Mouse (Mus musculus) embryonic facial prominence, embryonic 10.5 days (tissue): ENCODE data around the gene Tuba3a. TPM values are rescaled to one million over a fixed set of nuclear protein-coding genes. Genes with fewer than 3 reads are reported as not detected.
A peak's percentile ranks its signal among the peaks of the same experiment; 100 is the strongest.
"Not testable (repeated sequence)": the region's sequence is repeated elsewhere in the genome, so short reads cannot be mapped to it uniquely, and the experiment has no call there.

Source experiments
- DNase-seq: peaks from one replicate; pipeline ENCODE4 v3.0.0-alpha.2; 2017; ENCODE audit warnings: low spot score
- H3K27ac ChIP-seq: fragments of 300-500 bp; sonication (generic); replicated peaks from 2 replicates; pipeline ENCODE4 v1.5.1; 2016; ENCODE audit warnings: mild to moderate bottlenecking
- H3K27me3 ChIP-seq: fragments of 300-500 bp; sonication (generic); replicated peaks from 2 replicates; pipeline ENCODE4 v1.6.1; 2016; ENCODE audit warnings: low read depth, mild to moderate bottlenecking; ENCODE audit not compliant: poor library complexity, severe bottlenecking
- H3K36me3 ChIP-seq: fragments of 300-500 bp; sonication (generic); replicated peaks from 2 replicates; pipeline ENCODE4 v1.6.1; 2016; ENCODE audit warnings: mild to moderate bottlenecking, moderate library complexity
- H3K4me1 ChIP-seq: fragments of 300-500 bp; sonication (generic); 2 replicates; pipeline ENCODE4 v1.6.1; 2016
- H3K4me3 ChIP-seq: fragments of 300-500 bp; sonication (generic); 2 replicates; pipeline ENCODE4 v1.5.1; 2016; ENCODE audit warnings: mild to moderate bottlenecking, moderate library complexity
- H3K9me3 ChIP-seq: fragments of 300-500 bp; sonication (generic); 2 replicates; pipeline ENCODE4 v1.6.1; 2016; ENCODE audit warnings: mild to moderate bottlenecking
- WGBS: fragments of 180-500 bp; shearing (Covaris S2); methylation state at CpG from one replicate; pipeline ENCODE4 v1.1.7; 2016; 5-methylcytosine and 5-hydroxymethylcytosine counted together
- polyA plus RNA-seq: library from polyadenylated mRNA; unstranded; fragments of >200 nt; fragmentation: Nextera tagmentation; extraction: Ambion mirVana; gene quantifications from 2 replicates; pipeline ENCODE4 v1.2.1, GENCODE M21; 2016

Tuba3a gene
- polyA plus RNA-seq, 1 experiment from 2014 or later, result 0.16 TPM

DNA sequence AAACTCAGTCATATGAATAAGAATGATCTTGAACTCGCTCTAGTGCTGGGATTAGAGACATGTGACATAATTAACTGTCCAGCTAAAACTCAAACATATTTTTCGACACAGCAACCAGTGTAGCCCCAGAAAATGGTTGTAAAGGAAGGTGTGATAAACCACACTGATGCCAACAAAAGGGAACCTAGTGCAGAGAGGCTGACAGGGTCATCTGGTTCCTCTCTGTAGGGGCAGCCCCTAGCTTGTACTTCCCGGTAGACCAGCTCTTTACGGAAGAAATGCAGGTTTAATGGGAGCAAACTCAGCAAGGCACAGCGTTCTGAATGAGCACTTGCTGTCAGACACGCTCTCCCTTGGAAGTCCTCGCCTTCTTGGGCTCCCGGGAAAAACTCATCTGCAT, 6.1 kb downstream of the Tuba3a start:
- Histone ChIP-seq H3K9me3 (no peaks in the 10 kb centered on the region), H3K27me3 (no peaks in the 10 kb centered on the region), H3K4me3 (no peak overlapping the region), H3K27ac (no peak overlapping the region), H3K4me1 (no peaks in the 10 kb centered on the region), H3K36me3 (no peaks in the 10 kb centered on the region)
- no peak for DNase-seq
- WGBS, result 68% methylated on average over 8 of the region's 8 CpGs

DNA sequence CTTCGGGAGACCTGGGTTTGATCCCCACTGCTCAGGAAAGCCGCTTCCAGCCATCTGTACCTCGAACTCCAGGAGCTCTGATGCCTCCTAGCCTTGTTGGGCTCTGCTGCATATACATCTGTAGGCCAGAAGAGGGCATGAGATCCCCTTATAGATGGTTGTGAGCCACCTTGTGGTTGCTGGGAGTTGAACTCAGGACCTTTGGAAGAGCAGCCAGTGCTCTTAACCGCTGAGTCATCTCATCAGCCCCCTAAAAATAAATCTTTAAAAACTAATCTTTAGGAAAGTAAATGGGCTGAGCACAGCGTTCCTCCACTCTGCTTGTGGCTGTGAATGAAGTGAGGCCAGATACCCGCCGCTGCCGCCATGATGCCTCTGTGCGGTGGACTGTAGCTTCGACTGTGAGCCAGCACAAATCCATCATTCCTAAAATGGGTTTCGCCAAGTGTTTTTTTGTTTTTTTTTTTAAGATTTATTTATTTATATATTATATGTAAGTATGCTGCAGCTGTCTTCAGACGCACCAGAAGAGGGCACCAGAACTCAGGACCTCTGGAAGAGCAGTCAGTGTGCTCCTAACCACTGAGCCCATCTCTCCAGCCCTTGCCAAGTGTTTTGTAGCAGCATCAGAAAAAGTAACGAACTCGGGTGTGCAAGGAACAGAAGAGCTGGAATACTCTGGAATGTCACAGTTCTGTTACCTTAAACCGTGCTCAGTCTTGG, 10.8 kb downstream of the Tuba3a start:
- Histone ChIP-seq H3K36me3 (no peaks in the 10 kb centered on the region), H3K9me3 (no peaks in the 10 kb centered on the region), H3K27ac (no peak overlapping the region), H3K4me3 (no peak overlapping the region), H3K27me3 (peaks cover 12% of the 10 kb centered on the region), H3K4me1 (peaks cover 8% of the 10 kb centered on the region)
- DNase-seq, result peak; percentile 43
- 64% methylated on average over 15 of the region's 15 CpGs for whole genome bisulfite sequencing

DNA sequence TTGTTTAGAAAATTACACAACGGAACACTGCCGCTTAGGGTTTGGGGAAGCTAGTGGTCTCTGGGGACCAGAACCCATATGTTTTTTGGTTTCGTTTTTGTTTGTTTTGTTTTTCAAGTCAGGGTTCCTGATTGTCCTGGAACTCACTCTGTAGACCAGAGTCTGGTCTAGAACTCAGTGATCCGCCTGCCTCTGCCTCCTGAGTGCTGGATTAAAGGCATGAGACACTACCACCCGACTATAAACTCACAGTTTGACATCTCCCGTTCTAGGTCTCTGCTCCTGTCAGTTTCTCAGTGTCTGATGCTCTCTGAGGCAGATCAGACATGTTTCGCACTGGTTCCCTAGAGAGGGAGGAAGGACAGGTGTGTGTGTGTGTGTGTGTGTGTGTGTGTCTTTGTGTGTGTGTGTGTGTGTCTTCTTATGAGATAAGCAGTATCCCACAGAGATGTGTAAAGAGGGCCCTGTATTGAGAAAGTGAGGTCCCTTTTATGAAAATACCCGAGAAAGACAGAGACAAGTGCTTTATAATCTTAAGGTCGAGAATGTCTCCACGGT, 13.5 kb downstream of the Tuba3a start:
- Histone ChIP-seq H3K4me3 (no peak overlapping the region), H3K27me3 (peaks cover 12% of the 10 kb centered on the region), H3K9me3 (no peaks in the 10 kb centered on the region), H3K27ac (no peak overlapping the region), H3K4me1 (peaks cover 8% of the 10 kb centered on the region), H3K36me3 (no peaks in the 10 kb centered on the region)
- 77% methylated on average over 10 of the region's 10 CpGs for WGBS
- no peak for DNase-seq

DNA sequence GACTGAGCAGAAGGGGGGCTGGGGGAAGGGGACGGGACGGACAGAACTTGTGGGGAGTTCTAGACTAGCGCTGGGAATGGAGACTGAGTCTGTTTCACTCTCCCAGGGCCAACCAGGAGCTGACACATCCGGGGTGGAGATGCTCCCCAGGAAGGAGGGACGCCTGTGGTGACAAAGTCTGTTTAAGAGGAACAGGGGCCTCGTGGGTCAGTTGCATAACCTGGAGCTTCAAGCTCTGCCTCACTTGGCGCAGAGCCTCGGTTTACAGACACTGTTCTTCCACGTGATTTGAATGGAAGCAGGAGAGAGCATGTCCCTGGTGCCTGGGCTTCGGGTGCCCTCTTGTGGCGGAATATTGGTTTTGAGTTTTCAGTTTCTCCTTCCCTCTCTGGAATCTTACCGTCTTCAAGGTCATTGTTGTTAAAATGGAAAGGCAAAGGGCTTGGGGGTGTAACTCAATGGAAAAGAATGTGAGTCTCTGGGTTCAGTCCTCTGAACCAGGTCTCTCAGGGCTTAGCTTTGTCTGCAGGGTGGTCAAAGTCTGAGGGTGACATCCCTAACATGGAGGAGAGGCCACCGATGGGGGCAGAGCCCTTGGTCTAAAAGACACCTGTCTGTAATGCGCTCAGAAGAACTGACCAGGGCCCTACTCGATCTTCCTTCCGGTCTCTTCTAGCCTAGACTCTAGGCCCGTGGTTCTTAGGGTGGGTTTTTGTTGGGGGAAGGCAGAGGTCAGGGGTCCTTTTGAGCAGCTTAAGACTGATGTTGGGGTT, 14.2 kb downstream of the Tuba3a start:
- H3K4me1 ChIP-seq, result peaks cover 8% of the 10 kb centered on the region
- H3K27me3 ChIP-seq, result peaks cover 12% of the 10 kb centered on the region
- peak; percentile 87 for DNase-seq
- no peaks in the 10 kb centered on the region for H3K36me3 ChIP-seq
- peak overlapping the region; percentile 34 for H3K4me3 ChIP-seq
- no peaks in the 10 kb centered on the region for H3K9me3 ChIP-seq
- 21% methylated on average over 17 of the region's 17 CpGs for WGBS
- H3K27ac ChIP-seq, result peak overlapping the region; percentile 45; the same call in 1 of the 2 replicates

DNA sequence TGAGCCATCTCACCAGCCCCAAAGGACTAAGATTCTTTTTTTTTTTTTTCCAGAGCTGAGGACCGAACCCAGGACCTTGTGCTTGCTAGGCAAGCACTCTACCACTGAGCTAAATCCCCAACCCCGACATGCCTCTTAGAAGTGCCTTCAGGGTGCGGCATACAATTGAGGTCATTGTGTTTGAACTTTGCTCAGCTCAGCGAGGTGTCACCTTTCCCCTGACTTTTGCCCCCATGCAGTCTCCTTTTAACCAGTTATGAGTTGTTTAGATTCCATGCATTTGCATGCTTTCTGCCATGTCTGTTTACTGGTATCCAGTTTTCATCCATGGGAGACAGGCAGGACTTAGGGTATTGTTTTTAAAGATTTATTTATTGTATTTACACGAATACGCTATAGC, 17.0 kb downstream of the Tuba3a start:
- 36% methylated on average over 6 of the region's 6 CpGs for WGBS
- no peaks in the 10 kb centered on the region for H3K9me3 ChIP-seq
- no peaks in the 10 kb centered on the region for H3K36me3 ChIP-seq
- H3K27ac ChIP-seq, result no peak overlapping the region
- no peak for DNase-seq
- H3K27me3 ChIP-seq, result peaks cover 12% of the 10 kb centered on the region
- H3K4me1 ChIP-seq, result peaks cover 8% of the 10 kb centered on the region
- H3K4me3 ChIP-seq, result no peak overlapping the region

DNA sequence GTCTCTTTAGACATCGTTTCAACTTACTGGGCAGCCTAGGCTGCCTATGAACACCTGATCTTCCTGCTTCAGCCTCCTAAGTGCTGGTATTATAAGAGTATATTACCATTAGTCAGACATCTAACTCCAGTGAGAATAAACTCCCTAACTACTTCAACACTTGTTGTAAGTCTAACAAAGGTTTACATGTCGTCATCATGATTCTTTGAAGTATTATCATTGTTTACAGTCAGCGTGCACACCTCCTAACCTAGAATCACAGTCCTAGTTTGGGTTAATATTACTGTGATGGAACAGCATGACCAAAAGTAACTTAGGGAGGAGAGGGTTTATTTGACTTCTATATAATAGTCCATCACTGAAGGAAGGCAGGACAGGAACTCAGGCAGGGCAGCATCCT, 18.4 kb downstream of the Tuba3a start:
- Histone ChIP-seq H3K36me3 (no peaks in the 10 kb centered on the region), H3K27ac (no peak overlapping the region), H3K4me1 (peaks cover 8% of the 10 kb centered on the region), H3K9me3 (no peaks in the 10 kb centered on the region), H3K4me3 (no peak overlapping the region), H3K27me3 (peaks cover 12% of the 10 kb centered on the region)
- no peak for DNase-seq
- WGBS, result 90% methylated on average over 3 of the region's 3 CpGs

DNA sequence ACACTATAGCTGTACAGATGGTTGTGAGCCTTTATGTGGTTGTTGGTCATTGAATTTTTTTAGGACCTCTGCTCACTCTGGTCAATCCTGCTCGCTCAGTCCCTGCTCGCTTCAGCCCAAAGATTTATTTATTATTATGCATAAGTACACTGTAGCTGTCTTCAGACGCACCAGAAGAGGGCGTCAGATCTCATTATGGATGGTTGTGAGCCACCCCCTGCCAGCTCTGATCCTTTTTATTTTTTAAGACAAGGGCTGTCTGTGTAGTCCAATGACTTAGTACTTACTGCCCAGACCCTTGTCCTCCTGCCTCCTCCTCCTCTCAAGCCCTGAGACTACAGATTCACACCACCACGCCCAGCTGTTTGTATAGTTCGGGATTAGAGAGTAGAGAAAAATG, 19.2 kb downstream of the Tuba3a start:
- peaks cover 12% of the 10 kb centered on the region for H3K27me3 ChIP-seq
- H3K36me3 ChIP-seq, DNase-seq, H3K9me3 ChIP-seq, H3K27ac ChIP-seq, H3K4me1 ChIP-seq, H3K4me3 ChIP-seq: not testable (repeated sequence)
- 70% methylated on average over 6 of the region's 6 CpGs for WGBS

DNA sequence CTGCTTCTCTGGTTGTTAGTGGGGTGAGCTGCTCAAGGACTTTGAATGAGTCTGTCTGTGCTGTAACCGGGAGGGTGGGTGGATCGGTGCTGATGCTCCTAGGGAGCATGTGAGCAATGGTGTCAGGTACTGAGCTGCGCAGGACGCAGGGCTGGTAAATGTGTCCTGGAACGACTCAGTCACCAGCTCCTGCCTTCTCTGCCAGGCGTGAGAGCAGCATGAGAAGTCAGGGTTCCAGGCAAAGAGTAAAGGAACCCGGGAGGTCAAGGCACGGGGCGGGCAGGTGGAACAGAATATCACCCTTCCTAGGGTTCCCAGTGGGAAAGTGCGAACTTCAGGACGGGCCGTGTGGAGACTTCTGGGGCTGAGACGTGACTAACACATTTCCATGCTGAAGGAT, 19.8 kb downstream of the Tuba3a start:
- H3K27me3 ChIP-seq, result peaks cover 11% of the 10 kb centered on the region
- no peaks in the 10 kb centered on the region for H3K9me3 ChIP-seq
- H3K4me1 ChIP-seq, result no peaks in the 10 kb centered on the region; the same call in 1 of the 2 replicates
- H3K27ac ChIP-seq, result no peak overlapping the region
- H3K4me3 ChIP-seq, result no peak overlapping the region
- H3K36me3 ChIP-seq, result no peaks in the 10 kb centered on the region
- WGBS, result 77% methylated on average over 13 of the region's 13 CpGs
- DNase-seq, result no peak

DNA sequence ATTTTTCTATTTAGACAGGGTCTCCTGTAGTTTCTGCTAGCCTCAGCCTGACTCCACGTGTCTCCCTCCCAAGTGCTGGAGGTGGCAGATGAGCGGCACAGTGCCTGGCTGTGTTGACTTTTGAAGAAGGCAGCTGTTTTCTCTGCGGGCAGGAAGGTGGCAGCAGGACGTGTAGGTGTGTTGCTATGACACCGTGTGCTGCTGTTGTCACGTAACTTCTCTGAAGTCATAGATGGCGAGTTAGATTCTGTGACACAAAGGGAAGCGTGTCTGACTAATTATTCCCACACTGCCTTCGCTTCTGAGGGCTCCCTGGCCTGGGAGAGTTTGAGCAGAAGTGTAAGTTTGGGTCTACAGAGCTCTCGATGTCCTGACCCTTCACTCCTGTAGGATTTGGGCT, 20.6 kb downstream of the Tuba3a start:
- peaks cover 3% of the 10 kb centered on the region for H3K27me3 ChIP-seq
- no peaks in the 10 kb centered on the region for H3K9me3 ChIP-seq
- no peaks in the 10 kb centered on the region for H3K36me3 ChIP-seq
- no peak overlapping the region for H3K4me3 ChIP-seq
- H3K27ac ChIP-seq, result no peak overlapping the region
- 65% methylated on average over 10 of the region's 10 CpGs for WGBS
- no peaks in the 10 kb centered on the region for H3K4me1 ChIP-seq
- DNase-seq, result no peak

DNA sequence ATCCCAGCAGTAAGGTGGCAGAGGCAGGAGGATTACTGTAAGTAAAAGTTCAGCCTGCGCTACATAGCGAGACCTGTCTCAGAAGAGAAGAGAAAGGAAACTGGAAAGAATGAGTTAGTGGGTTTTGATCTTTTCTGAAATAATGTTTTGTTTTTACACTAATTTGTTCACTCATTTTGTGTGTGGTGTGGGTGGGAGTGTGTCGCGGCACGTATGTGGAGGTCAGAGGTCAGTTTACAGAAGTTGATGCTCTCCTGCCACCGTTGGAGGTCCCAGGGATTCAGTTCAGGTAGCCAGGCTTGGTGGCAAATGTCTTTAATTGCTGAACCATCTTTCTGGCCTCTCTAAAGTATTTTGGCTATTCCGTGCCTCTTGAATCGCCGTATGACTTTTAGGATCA, 21.6 kb downstream of the Tuba3a start:
- no peak overlapping the region for H3K4me3 ChIP-seq

DNA sequence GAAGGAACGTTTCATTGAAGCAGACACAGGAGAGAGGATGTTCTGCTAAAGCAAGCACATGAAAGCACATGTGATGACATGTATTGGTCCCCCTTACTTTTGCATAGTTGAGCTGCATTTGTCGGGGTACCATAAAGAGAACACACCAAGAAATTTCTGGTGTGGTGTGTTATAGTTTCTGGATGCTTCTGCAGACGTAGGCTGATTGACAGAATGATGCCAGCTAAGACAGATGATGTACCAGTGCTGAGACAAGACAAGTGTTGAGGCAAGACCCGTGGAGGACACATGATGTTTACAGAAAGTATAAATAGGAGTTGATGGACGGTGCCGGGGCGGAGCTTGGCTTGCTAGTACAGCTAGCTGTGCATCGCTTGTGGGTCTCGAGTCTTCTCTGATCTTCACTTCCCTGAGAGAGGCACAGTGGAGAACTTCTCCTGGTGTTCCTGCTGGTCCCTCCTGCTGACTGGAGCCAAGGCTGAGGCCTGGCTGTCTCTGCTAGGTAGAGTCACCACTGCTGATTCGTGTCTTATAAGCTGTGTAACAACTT, 25.8 kb downstream of the Tuba3a start:
- H3K27me3 ChIP-seq, result no peaks in the 10 kb centered on the region
- DNase-seq, result no peak
- H3K9me3 ChIP-seq, result no peaks in the 10 kb centered on the region
- H3K4me1 ChIP-seq, result peaks cover 11% of the 10 kb centered on the region
- no peak overlapping the region for H3K27ac ChIP-seq
- H3K36me3 ChIP-seq, result no peaks in the 10 kb centered on the region
- 85% methylated on average over 10 of the region's 10 CpGs for WGBS
- H3K4me3 ChIP-seq, result no peak overlapping the region

More for the DNA sequence above, 21.6 kb downstream of the Tuba3a start:
- no peaks in the 10 kb centered on the region for H3K9me3 ChIP-seq
- H3K4me1 ChIP-seq, result no peaks in the 10 kb centered on the region
- H3K27ac ChIP-seq, result no peak overlapping the region
- 85% methylated on average over 9 of the region's 9 CpGs for WGBS
- no peak for DNase-seq
- no peaks in the 10 kb centered on the region for H3K27me3 ChIP-seq
- H3K36me3 ChIP-seq, result no peaks in the 10 kb centered on the region

DNA sequence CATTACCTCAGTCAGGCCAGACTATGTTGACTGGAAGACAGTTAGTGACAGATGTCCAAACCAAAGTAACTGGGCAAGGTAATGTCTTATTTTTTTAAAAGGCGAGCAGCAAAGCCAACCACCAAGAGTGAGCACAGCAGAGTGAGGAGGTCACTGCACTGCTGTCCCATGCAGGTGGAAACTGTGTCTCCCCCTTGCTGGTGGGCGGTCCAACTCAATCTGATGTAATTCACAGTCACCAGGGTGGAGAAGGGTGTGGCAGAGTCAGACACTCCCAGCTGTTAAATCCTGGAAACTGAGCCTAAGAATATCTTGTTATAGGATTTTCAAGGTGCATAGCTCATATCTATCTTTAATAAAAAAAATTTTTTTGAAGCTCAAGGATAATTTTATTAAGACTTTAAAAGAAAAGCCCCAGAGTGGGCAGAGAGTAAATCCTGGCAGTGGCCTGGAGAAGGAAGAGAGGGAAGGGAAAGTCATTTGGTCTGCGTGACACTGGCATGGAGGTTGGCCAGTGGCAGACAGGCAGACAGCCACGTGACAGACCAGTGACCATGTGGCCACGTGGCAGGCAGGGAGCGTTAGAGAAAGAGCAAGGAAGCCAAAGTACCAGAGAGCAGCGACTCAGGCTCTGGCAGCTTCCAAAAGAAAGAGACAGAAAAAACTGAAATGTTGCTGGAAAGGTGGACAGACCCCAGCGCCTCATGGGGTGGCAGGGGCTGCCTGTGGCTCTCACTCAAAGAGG, 29.4 kb downstream of the Tuba3a start:
- peaks cover 17% of the 10 kb centered on the region for H3K4me1 ChIP-seq
- H3K4me3 ChIP-seq, result no peak overlapping the region
- no peaks in the 10 kb centered on the region for H3K27me3 ChIP-seq
- WGBS, result 77% methylated on average over 8 of the region's 8 CpGs
- H3K9me3 ChIP-seq, result no peaks in the 10 kb centered on the region
- H3K27ac ChIP-seq, result no peak overlapping the region
- H3K36me3 ChIP-seq, result no peaks in the 10 kb centered on the region
- no peak for DNase-seq
